Mouse (Mus musculus): ENCODE measurements at regions not wholly inside any gene's neighbourhood (a gene's known extent, or its start where the extent isn't known, plus 50 kb on each side); places are given as distances from the start of the nearest gene placed in this dataset.
A peak's percentile ranks its signal among the peaks of the same experiment; 100 is the strongest.
"Not testable (repeated sequence)": the region's sequence is repeated elsewhere in the genome, so short reads cannot be mapped to it uniquely, and the experiment has no call there.

- DNase-seq (ENCODE audit: low read depth, low spot score), result no peak
Measured at GRCm38 (mm10) chr2:21976831-21977230, 250.5 kb upstream of the Myo3a start.

GRCm38 (mm10) chr2:21980177-21980576 is 247.1 kb upstream of the Myo3a start:
- DNase-seq (ENCODE audit: low read depth, low spot score), result no peak

GRCm38 (mm10) chr2:22024438-22024837 is 202.9 kb upstream of the Myo3a start:
- no peak for DNase-seq (ENCODE audit: low read depth, low spot score)

GRCm38 (mm10) chr2:22026794-22027193 is 200.5 kb upstream of the Myo3a start:
- no peak for DNase-seq (ENCODE audit: low read depth, low spot score)

GRCm38 (mm10) chr2:22028569-22028968 is 198.7 kb upstream of the Myo3a start:
- no peak for DNase-seq (ENCODE audit: low read depth, low spot score)

- no peak for DNase-seq (ENCODE audit: low read depth, low spot score)
Measured at GRCm38 (mm10) chr2:22029022-22029803, 198.1 kb upstream of the Myo3a start.

- DNase-seq (ENCODE audit: low read depth, low spot score), result no peak
Measured at GRCm38 (mm10) chr2:22029804-22030194, 197.5 kb upstream of the Myo3a start.

GRCm38 (mm10) chr2:22036841-22037240 is 190.5 kb upstream of the Myo3a start:
- DNase-seq (ENCODE audit: low read depth, low spot score), result no peak

- no peak for DNase-seq (ENCODE audit: low read depth, low spot score)
Measured at GRCm38 (mm10) chr2:22038780-22039179, 188.5 kb upstream of the Myo3a start.

GRCm38 (mm10) chr2:22043937-22044336 is 183.4 kb upstream of the Myo3a start:
- DNase-seq (ENCODE audit: low read depth, low spot score), result not testable (repeated sequence)

GRCm38 (mm10) chr2:22044949-22045348 is 182.4 kb upstream of the Myo3a start:
- no peak for DNase-seq (ENCODE audit: low read depth, low spot score)

GRCm38 (mm10) chr2:22047465-22047864 is 179.8 kb upstream of the Myo3a start:
- DNase-seq (ENCODE audit: low read depth, low spot score), result no peak

- DNase-seq (ENCODE audit: low read depth, low spot score), result no peak
Measured at GRCm38 (mm10) chr2:22066535-22066934, 160.8 kb upstream of the Myo3a start.

- no peak for DNase-seq (ENCODE audit: low read depth, low spot score)
Measured at GRCm38 (mm10) chr2:22096848-22097247, 130.5 kb upstream of the Myo3a start.

GRCm38 (mm10) chr2:22105150-22105549 is 122.2 kb upstream of the Myo3a start:
- no peak for DNase-seq (ENCODE audit: low read depth, low spot score)

GRCm38 (mm10) chr2:22149721-22150120 is 77.6 kb upstream of the Myo3a start:
- no peak for DNase-seq (ENCODE audit: low read depth, low spot score)

- no peak for DNase-seq (ENCODE audit: low read depth, low spot score)
Measured at GRCm38 (mm10) chr2:22156576-22156975, 70.7 kb upstream of the Myo3a start.

- DNase-seq (ENCODE audit: low read depth, low spot score), result no peak
Measured at GRCm38 (mm10) chr2:22165443-22165842, 61.9 kb upstream of the Myo3a start.

- peak; percentile 64 for DNase-seq (ENCODE audit: low read depth, low spot score)
Measured at GRCm38 (mm10) chr2:22165919-22166318, 61.4 kb upstream of the Myo3a start.
